Mouse (Mus musculus): Measurements from ENCODE around the gene Zfp52.
A peak's percentile ranks its signal among the peaks of the same experiment; 100 is the strongest.

The Zfp52 gene

DNA sequence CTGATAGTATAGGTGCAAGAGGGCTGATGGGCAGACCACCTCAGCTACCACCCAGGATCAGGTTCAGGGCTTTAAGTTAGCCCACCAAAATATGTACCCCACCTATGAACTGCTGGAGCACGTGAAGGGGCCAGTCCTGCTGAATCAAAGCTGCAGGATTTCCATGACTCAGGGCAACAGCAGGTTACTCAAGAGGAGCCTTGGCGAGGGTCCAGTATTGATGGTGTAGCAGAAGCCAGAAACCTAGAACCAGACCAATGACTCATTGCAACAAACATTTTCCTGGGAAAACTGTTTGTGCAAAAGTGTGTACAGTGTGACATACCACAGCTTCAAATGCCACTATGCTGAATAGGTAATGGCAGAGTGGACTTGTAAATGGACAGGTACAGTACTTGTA is 22.5 kb downstream of the Zfp52 start:
- DNase-seq (ENCODE audit: low read depth, low spot score): no peak

DNA sequence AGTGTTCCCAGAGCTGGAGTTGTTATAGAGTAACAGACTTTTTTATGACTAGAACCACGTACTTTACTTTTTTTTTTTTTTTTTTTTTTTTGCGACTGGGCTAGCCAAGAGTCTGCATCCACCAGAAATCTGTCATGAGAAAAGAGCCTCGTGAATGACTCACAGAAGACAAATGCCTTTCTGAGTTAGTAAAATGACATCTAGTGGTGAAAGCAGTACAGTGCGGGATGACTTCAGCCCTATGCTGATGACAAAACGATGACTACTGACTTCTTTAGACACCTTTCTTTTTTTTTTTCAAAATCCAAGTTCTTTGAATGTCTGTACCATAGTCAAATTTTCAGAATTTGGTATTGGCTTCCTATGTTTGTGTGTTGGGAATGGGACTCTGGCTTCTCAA is 30.9 kb downstream of the Zfp52 start:
- DNase-seq (ENCODE audit: low read depth, low spot score): peak; percentile 71

DNA sequence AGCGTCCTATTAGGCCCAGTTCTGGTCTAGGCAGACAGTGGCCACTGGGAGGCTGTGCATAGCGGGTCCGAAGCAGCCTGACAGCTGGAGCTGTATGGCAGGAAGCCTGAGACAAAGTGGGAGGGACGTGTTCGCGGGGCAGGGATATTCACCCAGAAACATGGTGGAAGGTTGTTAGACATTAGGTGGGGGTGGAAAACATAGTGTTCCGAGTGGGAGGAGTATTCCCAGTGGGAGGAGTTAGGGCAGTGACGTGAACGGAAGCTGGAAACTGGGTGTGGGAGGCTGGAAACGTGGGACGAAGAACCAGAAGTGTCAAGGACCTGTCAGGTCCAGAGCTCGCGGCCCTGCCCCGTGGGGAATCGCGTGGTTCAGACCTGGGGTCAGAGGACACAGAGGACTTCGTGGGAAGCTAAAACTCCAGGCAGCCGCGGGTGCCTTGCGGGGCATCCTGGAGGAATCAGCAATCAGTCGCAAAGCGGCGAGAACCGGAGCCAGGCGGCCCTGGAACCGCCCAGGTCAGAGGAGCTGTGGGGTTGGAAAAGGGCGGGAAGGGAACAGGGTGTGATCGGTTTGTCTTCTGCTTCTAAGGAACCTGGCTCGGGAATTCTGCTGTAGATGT is 31.5 kb downstream of the Zfp52 start, which contains the start of gene Zfp948:
TSS of gene Zfp948 (plus strand) at position 281 of the 622 bp plus-strand sequence.
- peak; percentile 94 for DNase-seq (ENCODE audit: low read depth, low spot score)

DNA sequence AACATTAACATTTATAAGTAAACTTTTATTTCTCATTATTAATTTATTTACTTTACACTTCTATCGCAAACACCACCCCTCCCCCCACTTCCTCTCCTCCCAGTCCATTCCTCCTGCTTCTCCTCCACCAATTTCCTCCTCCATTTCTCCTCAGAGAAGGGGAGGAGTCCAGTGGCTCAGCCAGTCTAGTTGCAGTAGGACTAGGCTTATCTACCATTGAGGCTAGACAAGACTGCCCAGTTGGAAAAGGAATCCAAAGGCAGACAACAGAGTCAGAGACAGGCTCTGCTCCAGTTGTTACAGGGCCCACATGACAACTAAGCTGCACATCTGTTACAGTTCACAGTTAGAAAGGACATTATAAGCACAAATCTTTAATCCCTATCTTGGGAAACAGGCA is 32.4 kb downstream of the Zfp52 start:
- peak; percentile 34 for DNase-seq (ENCODE audit: low read depth, low spot score)

DNA sequence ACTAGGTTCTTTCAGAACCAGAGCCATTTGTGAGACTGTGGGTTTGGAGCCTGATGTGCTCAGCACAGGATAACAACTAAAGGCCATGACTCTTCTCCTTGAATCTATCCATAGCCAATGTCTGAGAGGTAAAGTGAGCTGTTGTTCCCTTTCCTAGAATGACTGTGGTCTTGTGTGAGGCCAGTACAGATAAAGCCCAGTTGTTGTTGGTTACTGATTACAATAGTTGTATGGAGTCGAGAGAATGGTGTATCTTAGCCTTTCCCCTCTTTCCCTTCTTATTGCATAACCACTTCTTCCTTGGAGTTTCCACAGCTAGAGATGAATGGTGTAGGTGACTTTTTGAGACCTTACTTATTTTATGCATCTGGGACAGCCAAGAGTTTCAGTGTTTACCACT is 43.7 kb downstream of the Zfp52 start:
- DNase-seq (ENCODE audit: low read depth, low spot score): no peak

DNA sequence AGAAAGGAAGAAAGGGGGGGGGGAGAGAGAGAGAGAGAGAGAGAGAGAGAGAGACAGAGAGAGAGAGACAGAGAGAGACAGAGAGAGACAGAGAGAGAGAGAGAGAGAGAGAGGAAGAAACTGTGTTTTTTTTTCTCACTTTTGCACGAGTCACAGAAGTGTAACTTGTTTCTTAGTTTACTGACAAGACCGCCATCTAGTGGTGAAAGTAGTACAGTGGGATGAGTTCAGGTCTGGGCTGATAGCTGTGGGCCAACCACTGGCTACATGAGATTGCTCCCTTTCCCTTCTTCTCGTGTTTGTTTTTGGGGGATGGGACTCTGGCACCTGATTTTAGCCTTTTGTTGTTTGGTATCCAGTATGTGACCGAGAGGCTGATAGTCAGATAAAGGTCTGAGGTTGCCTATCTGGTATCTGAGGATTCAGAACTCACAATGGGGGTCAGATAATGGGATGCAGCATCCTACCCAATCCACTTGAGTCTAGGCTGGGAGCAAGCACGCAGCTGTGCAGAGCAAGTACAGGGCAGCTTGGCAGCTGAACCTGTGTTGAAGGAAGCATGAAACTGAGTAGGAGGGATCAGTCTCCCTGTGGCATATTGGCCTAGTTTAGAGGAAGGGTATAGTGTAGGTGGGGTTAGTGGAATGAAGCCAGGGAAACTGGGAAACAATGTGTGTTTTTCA is 44.3 kb downstream of the Zfp52 start:
- peak; percentile 80 for DNase-seq (ENCODE audit: low read depth, low spot score)

DNA sequence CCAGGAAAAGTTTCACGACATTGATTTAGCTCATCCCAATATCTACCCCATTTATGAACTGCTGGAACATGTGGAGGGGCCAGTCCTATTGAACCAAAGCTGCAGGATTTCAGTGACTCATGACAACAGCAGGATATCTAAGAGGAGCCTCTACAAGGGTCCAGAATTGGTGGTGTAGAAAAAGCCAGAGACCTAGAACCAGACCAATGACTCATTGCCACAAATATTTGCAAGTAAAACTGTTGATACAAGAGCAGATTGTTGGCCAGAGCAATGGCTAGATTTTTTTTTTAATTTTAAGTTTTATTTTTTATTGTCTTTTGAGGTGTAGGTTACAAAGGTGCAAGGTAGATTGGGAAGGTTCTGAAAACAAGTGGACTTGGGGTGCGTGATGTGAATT is 50.2 kb downstream of the Zfp52 start:
- no peak for DNase-seq (ENCODE audit: low read depth, low spot score)
